Mouse (Mus musculus): Measurements from ENCODE around the gene Sema4f. TPM values are rescaled to one million over a fixed set of nuclear protein-coding genes. Genes with fewer than 3 reads are reported as not detected.

Sema4f gene
- total RNA-seq, 2 experiments from 2014 or later = 37.8 to 37.9 TPM

DNA sequence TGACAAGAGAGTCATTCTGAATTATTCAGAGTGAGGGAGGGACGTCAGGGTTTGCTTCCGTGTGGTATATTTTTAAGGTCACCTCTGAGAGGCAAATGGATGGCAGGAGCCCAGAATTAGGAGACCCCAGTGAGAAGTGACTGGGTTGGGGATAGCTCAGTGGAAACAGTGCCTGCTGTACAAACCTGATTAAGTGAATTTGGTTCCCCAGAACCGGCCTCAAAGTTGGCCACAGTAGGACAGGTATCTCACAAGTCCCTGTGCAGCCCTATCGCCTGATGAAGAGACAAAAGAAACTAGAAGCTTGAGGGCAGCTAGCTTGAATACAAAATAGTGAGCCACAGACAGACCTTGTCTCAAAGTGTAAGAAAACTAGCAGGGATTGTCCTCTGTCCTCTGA, 23.1 kb downstream of the Sema4f start:
- no peak for DNase-seq (ENCODE audit: extremely low spot score in 1 of 2, low spot score in 1 of 2)

DNA sequence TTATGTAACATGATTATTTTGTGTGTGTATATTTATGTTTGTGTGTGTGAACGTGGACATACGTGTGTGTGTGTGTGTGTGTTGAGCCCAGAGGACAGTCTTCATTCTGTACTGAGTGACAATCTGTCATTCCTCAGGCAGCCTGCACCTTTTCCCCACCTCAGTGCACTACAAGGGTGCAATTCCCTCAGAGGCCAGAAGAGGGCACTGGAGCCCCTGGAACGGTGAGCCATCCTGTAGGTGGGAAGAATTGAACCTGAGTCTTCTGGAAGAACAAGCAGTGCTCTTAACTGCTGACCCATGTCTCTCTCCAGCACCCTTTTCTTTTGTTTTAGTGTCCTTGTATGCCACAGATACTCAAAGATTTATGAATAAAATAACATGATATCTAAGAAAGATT, 23.7 kb downstream of the Sema4f start:
- peak in 1 of 2 experiments; percentile 77 for DNase-seq (ENCODE audit: extremely low spot score in 1 of 2, low spot score in 1 of 2)

DNA sequence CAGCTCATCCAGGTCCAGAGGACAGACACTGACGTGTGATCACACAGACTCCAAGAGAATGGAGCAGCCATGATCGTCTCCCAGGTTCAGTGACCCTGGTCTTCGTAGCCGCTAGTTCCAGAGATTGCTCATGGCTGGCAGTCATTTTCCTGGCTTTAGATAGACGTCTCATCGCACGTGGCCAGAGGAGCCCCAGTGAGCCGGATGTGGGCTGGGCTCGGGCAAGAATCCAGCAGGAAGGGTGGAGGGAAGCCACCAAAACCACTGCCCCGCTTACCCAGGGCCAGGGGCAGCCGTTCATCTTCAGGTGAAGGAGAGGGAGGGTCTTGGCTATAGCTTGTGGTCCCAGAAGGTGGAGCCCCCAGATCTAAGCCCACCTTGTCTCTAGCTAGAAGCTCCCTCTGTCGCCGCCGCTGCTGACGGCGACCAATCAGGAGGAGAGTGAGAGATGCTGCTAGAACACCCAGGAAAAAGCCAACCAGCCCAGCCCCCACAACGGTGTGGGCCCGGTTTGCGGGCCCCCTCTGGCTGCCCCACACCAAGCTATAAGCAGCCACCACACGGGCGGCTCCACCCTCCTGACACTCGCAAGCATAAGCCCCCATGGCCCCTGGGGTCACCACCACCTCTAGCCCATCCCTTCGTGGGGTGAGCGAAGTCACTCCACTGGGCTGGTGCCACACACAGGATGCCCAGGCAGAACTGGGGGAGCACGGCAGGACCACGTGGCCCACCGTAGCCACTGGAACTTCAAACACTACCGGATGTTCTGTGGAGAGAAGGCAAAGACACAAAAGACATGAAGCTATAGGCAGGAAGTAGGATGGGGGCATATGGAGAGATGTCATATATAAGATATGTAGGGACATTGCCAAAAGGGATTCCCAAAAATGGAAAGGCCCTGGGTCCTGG, 26.0 kb downstream of the Sema4f start:
- DNase-seq (ENCODE audit: extremely low spot score in 1 of 2, low spot score in 1 of 2) = no peak

DNA sequence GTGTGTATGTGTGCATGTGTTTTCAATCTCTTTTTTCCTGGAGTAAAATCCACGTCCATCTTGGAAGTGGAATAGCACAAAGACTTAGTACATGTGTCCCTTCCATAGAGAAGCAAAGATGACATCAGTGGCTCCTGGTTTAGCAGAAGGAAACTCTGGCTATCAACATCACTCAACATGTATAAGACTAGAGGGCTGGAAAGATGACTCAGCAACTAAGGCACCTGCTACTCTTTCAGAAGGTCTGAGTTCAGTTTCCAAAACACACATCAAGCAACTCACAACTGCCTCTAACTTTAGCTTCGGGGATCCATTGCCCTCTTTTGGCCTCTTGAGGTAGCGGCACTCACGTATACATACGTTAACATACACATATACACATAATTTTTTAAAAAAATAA, 28.3 kb downstream of the Sema4f start:
- DNase-seq (ENCODE audit: extremely low spot score in 1 of 2, low spot score in 1 of 2) = no peak

DNA sequence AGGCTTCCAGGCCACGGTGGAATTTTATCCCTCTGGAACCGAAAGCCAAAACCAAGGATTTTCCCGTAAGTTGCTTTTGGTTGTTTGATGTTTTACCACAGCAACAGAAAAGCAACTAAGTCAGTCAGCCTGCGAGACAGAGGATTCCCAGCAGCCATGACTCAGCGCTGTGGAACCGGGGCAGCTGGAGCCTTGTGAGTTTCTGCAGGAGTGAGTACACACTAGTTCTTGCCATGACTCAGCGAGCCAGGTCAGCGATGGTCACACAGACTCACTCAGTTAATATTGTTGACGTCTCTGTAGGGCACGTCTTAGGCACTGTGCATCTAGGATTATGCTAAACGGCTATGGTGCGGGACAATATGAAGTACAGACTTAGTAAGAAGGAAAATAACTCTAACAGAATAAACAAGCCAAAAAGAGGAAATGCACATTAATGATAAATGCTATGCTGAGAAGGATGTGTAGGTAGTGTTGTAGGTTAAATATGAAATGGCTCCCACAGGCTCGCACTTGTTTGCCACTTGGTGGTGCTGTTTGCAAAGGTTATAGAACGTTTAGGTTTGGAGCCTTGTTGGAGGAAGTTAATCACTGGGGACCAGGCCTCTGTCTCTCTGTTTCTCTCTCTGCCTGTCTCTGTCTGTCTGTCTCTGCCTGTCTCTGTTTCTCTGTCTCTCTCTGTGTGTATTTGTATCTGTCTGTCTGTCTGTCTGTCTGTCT, 30.3 kb downstream of the Sema4f start:
- DNase-seq (ENCODE audit: extremely low spot score in 1 of 2, low spot score in 1 of 2) = no peak

DNA sequence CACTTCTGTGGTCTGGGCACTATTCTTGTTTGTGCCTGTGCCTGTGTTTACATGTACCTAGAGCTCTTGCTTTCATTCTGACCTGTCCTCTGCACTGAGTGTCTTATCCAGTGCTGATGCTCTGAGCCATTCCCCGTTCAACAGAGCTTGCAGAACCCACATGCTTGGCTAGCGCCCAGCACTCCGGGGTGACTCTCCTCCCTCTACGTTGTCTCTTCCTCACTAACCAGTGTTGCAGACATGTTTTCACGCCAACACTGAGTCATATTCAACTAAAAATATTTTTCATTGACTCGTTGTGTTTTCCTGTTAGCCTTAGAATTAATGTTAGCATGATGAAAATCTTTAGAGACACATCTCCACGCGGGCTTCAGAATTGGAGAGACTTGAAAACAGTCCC, 31.5 kb downstream of the Sema4f start:
- DNase-seq (ENCODE audit: extremely low spot score in 1 of 2, low spot score in 1 of 2) = no peak

DNA sequence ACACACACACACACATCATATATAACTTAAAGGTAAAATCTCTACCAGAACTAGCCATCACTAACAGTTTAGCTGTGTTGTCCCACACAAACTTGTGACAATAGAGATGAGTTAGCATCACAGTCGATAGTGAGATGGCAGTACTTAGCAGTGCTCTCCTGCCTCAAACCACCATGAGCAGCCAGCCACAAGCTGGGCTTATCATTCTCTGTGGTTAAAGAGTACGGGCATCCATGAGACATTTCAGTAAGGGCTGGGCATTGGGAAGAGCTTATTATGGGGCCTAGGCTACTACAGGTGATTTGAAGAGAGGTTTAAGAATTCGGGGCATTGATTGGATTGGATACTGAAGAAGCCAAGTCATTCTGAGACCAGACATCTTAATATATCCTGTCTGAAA, 32.6 kb downstream of the Sema4f start:
- no peak for DNase-seq (ENCODE audit: extremely low spot score in 1 of 2, low spot score in 1 of 2)

DNA sequence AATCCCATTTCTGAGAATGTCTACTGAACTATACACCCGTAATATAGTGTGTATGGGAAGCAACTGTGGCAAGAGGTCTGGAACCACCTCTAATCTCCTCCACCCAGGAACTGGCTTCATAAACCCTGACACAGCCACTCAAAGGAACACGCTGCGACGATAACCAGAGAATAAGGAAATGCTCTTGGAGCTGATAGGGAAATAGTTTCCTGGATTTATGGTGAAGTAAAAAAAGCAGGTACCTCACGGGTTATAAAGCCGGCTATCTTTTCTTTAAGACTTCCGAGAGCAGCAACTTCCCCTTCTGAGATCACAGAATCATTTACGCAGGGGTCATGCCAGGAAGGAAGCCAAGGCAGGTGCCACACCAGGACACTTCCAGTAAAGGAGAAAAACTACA, 37.0 kb downstream of the Sema4f start:
- no peak for DNase-seq (ENCODE audit: extremely low spot score in 1 of 2, low spot score in 1 of 2)

DNA sequence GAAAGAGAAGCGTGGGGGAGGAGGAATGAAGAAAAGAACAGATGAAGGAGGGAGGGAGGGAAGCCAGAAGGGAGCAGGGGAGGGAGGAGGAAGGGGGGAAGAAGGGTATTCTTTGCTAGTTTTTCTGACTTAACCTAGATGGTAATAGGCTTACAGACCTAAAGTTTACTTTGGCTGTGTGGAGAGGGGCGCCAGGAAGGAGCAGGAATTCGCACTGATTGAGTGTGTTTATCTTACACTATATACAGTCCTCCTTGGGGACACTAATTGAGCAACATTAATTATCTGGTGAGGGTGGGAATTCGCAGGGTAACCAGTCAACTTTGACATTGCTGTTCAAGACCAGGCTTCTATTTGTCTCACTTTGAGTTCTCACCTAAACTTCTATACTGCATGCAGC, 40.8 kb downstream of the Sema4f start:
- DNase-seq (ENCODE audit: extremely low spot score in 1 of 2, low spot score in 1 of 2) = no peak

DNA sequence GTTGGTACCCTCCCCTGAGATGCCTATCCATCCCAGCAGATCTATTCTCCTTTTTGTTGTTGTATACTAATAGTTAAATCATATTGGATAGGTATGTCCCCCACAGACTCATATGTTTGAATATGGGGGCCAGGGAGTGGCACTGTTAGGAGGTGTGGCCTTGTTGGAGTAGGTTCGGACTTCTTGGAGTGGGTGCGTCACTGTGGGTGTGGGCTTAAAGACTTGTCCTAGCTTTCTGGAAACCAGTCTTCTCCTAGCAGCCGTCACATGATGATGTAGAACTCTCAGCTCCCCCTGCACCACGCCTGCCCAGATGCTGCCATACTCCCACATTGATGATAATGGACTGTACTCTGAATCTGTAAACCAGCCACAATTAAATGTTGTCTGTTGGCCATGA, 41.3 kb downstream of the Sema4f start:
- DNase-seq (ENCODE audit: extremely low spot score in 1 of 2, low spot score in 1 of 2) = no peak

DNA sequence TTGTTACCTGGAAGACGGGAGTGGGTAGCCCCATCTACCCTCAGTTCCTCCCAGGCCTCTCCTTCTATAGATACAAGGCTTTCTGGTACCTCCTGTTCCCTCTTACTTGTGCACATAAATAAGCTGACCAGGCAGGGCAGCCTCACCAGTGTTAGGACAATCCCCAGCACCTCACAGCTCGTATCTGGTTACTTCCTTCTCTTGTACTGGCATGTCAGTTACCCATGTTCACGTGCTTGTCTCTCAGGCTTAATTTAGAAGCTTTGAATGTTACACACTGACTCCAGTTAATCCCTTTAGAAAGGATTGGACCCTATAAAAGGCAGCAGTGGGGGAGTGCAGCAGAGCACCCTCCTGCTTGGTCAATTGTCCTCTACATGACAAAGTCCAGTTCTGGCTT, 42.3 kb downstream of the Sema4f start:
- DNase-seq (ENCODE audit: extremely low spot score in 1 of 2, low spot score in 1 of 2) = no peak

DNA sequence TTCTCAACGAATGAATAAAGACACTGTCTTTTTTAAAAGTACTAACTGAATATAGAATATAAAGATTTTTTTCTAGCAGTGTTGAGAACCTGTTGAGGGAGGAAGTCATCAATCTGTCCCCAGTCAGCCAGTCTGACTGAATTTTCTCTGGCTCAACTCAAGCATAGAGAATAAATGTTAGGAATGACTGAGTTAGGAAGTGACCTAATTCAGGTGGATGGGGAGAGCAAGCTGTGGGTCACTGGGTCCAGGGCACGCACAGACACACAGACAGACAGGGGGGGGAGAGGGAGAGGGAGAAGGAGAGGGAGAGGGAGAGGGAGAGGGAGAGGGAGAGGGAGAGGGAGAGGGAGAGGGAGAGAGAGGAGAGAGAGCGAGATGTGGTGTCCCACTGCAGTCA, 46.2 kb downstream of the Sema4f start:
- no peak for DNase-seq (ENCODE audit: extremely low spot score in 1 of 2, low spot score in 1 of 2)

DNA sequence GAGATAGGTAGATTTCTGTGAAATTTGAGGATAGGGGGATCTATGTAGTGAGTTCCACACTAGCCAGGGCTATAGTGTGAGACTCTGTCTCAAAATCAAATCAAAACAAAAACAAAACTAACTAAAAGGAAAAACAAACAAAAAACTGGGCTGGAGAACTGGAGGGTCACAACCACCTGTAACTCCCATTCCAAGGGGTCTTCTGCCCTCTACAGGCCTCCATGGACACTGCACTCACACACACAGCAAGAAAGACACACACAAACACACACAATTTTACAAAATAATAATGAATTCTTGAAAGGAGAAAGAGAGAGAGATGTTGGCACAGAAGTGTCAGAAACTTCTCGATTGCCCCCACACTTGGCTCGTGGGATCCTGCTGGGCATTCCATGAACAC, 47.0 kb downstream of the Sema4f start:
- peak in 1 of 2 experiments; percentile 29 for DNase-seq (ENCODE audit: extremely low spot score in 1 of 2, low spot score in 1 of 2)

DNA sequence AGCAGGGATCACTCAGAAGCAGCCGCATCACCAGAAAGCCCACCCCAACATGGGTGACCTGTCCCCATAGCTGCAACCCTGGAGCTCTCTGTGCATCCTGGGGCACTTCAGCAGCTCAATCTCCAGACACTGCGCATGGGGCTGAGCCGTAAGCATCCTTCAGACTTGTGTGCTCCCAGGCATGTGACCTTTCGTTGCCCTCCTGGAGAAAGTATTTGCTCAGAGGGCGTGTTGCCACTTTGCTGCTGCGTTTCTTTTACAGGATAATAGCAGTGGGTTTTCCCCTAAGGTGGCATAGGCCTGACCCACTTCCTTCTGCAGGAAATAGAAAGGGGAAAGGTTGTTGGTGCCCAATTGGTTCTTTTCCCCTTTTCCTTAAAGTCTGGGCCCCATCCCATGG, 48.1 kb downstream of the Sema4f start:
- no peak for DNase-seq (ENCODE audit: extremely low spot score in 1 of 2, low spot score in 1 of 2)

DNA sequence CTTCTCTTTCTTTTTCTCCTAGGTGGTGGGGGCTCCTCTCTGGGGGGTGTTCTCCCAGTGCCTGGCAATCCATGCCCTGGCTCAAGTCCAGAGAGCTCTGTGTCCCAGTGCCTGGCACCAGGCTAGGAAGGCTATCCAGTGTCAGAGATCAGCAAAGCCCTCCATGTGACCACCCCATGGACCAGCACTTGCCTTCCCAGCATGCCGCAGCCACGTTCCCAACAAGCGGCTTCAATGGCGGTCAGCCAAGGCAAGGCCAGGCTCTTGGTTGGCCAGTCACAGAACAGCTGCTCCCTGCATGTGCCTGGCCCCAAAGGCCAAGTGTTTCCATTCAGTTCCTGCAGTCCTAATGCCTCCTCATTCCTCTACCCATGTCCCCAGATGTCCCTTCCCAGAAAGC, 53.2 kb downstream of the Sema4f start:
- no peak for DNase-seq (ENCODE audit: extremely low spot score in 1 of 2, low spot score in 1 of 2)

DNA sequence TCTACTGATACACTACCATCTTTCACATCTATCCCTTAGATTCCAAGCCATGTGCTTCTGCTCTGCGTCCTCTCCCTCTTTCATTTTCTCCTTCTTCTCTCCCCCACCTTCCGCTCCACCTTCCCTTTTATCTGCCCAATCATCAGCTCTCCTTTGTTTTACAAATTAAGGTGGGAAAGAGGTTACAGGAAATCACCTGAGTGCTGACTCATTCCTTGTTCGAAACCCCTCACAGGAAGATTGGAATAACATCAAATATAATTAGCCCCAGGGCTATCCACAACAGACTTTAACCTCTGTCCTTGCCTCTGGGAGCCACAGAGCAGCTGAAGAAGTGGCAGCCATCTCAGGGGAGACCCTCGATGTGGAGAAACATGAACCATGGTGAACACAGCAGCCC, 53.7 kb downstream of the Sema4f start:
- DNase-seq (ENCODE audit: extremely low spot score in 1 of 2, low spot score in 1 of 2) = no peak

DNA sequence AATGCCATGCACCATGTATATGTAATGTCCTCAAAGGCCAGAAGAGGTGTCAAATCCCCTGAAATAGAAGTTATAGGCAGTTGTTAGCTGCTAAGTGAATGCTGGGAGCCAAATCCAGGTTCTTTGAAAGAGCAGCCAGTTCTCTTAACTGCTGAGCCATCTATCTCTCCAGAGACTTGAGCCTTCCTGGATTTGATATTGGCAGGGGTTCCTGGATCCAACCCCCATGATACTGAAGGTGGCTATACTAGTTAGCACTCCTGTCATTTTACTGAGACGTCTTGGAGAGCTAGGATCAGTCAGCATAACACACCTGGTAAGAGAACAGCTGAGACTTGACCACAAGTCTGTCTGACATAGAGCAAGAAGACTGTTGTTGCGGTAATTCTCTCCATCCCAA, 54.1 kb downstream of the Sema4f start:
- DNase-seq (ENCODE audit: extremely low spot score in 1 of 2, low spot score in 1 of 2) = no peak

DNA sequence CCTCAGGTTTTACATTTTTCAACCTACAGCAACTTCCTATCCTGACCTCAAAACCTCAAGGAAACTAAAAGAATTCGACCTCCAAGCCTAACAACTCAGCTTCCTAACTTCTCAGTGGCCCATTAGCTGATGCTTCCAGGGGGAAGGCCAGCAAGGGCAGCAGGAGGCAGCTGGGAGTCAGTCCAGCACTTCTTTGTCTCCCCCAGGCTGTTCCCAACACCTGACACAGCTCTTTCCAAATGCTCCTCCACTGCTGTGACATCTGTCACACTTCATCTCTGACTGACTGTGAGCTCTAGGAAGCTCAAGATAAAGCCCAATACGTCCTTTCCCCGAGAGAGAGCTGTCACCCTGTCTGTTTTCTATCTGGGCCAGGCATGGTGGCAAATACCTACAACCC, 55.0 kb downstream of the Sema4f start:
- DNase-seq (ENCODE audit: extremely low spot score in 1 of 2, low spot score in 1 of 2) = no peak

DNA sequence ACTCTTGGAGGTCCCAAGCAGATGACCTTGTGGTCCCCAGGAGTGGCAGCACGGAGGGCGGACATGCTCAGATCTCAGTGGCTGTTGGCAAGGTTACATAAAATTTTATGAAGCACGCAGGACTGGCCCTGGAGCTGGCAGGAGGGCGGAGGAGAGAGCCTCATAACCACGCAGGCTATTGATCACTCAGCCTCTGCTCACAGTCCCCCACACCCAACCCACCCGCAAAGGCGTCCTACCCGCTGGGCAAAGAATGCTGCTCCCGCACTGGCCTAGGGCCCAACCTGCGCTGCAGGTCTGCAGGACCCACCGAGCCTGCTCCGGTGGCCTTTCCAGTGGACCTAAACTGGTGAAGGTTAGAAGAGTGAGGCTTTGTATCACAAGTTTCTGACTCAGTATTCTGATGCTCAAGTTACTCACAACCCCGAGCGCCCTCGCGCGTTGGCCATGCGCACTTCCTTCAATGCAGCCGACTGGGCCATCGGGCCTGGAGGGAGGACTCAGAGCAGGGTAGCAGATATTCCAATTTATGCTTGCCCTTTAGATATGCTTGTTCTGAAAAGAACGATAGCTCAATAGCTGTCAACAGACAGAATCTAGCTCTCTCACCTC, 58.0 kb downstream of the Sema4f start:
- peak; percentile 40 to 66 for DNase-seq (ENCODE audit: extremely low spot score in 1 of 2, low spot score in 1 of 2)

DNA sequence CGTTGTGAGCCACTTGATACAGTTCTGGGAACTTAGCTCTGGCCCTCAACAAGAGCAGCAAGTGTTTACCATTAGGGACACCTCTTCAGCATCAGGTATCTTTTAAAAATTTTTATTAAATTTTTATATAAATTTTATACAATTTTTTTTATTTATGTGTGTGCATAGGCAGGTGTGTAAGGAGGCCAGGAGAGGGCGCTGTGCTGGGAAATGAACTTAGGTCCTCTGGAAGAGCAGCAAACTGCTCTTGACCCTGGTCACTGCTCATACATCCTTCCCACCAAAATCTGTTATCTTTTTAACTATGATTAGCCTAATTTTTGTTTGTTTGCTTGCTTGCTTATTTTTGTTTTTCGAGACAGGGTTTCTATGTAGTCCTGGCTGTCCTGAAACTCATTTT, 58.8 kb downstream of the Sema4f start:
- DNase-seq (ENCODE audit: extremely low spot score in 1 of 2, low spot score in 1 of 2) = peak in 1 of 2 experiments; percentile 33

DNA sequence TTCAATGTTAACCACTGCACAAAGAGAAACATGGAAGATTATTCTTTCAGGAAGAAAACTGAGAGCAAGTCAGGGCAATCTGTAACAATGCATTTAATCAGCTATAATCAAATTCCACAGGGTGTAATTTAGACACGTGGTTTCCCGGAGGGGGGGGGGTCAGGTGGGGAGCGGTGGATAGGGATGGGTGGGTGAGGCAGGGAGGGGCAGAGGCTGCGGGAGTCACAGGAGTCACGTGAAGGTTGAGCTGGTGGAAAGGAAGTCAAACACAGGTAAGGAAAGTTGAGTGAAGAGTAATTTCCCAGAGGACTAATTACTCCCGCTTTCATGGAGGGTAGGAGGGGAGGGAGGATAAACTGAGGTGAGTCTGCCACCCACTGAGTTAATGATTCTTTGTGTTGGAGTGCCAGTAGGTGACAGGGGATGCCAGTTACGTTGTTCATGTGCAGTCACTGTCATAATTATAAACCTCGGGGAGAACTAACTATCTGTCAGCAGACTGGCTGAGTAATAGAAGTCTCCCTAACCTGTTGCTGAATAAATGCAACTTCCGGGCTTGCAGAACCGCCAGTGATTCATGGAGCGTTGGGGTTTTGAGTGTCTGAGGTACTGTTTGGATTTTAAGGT, 60.0 kb downstream of the Sema4f start:
- no peak for DNase-seq (ENCODE audit: extremely low spot score in 1 of 2, low spot score in 1 of 2)
